Mouse (Mus musculus): ENCODE results near the gene Mettl27. TPM values are rescaled to one million over a fixed set of nuclear protein-coding genes. Genes with fewer than 3 reads are reported as not detected.

The Mettl27 gene
- polyA plus RNA-seq, 2 experiments, result 7.9 to 14.4 TPM

DNA sequence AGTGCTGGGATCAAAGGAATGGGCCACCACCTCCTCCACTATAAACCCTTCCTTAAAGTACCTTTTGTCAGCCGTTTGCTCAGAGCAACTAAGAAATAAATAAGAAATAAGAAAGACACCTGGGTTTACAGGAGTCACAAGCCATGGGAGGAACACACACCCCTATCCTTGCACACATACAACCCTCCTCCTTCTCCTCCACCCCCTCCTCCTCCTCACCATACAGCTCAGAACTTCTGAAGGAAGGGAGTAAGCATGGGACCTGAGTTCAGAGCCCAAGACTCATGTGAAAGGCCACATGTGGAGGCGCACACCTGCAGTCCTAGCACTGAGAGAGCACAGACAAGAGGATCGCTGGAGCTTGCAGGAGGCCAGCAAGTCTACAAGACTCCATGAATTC lies 18.8 kb upstream of the Mettl27 start:
- H3K27me3 ChIP-seq (ENCODE audit: control insufficient read depth, insufficient read depth, low read length), result no peaks in the 10 kb centered on the region
- peak overlapping the region; percentile 82 for H3K4me2 ChIP-seq (ENCODE audit: low read depth)
- H3K9me3 ChIP-seq (ENCODE audit: control insufficient read depth, low read length), result peaks cover 2% of the 10 kb centered on the region
- TF ChIP-seq EP300 (IDR thresholded peaks at IDR 0.05; ENCODE audit: low read depth) (no peak), CTCF (IDR thresholded peaks at IDR 0.05; ENCODE audit: low read depth) (no peak)
- peaks cover 21 to 29% of the 10 kb centered on the region in 2 experiments for H3K4me1 ChIP-seq (replicated peaks; ENCODE audit: control insufficient read depth in 2 of 2, insufficient read depth in 2 of 2, low read length in 1 of 2)
- peak overlapping the region; percentile 89 for H3K4me3 ChIP-seq (ENCODE audit: insufficient read depth in 1 of 2, low read depth in 2 of 2, low read length in 2 of 2)
- H3K27ac ChIP-seq, result peak overlapping the region; percentile 95
- ATAC-seq (ENCODE audit: insufficient read depth) (peak; percentile 50), DNase-seq (ENCODE audit: low read depth in 3 of 3, low spot score in 3 of 3) (no peak)
- 26% methylated on average over 3 of the region's 3 CpGs for WGBS (ENCODE audit: insufficient replicate concordance)
- H3K9ac ChIP-seq (replicated peaks), result peak overlapping the region; percentile 100
- H3K36me3 ChIP-seq (replicated peaks; ENCODE audit: control insufficient read depth, insufficient read depth, low read depth), result peaks cover 3% of the 10 kb centered on the region; the same call in 1 of the 2 replicates

DNA sequence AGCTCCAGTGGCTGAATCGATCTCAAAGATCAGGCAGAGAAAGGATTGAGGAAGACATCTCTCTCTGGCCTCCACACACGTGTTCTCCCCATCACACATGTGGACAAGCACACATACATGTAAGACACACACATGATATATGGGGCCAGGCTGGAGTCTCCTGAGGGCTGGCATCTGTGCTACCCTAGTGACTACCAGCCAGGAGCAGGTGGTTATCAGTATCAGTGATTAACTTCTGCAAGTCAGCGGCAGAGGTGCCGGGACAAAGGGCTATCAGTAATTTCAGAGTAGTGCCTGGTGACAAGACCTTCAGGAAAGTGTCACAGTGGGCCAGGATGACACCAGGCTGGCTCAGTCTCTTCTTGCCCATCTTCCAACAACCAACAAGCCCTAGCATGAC lies 18.4 kb upstream of the Mettl27 start:
- peaks cover 2% of the 10 kb centered on the region for H3K9me3 ChIP-seq (ENCODE audit: control insufficient read depth, low read length)
- peak overlapping the region; percentile 89 for H3K4me3 ChIP-seq (ENCODE audit: insufficient read depth in 1 of 2, low read depth in 2 of 2, low read length in 2 of 2)
- ATAC-seq (ENCODE audit: insufficient read depth), result peak; percentile 85
- peak overlapping the region; percentile 100 for H3K9ac ChIP-seq (replicated peaks)
- peaks cover 3% of the 10 kb centered on the region; the same call in 1 of the 2 replicates for H3K36me3 ChIP-seq (replicated peaks; ENCODE audit: control insufficient read depth, insufficient read depth, low read depth)
- H3K27me3 ChIP-seq (ENCODE audit: control insufficient read depth, insufficient read depth, low read length), result no peaks in the 10 kb centered on the region
- H3K27ac ChIP-seq, result peak overlapping the region; percentile 95
- 15% methylated on average over 4 of the region's 4 CpGs for WGBS (ENCODE audit: insufficient replicate concordance)
- DNase-seq (ENCODE audit: low read depth in 3 of 3, low spot score in 3 of 3), result peak; percentile 90 to 94 (median 92)
- H3K4me1 ChIP-seq (replicated peaks; ENCODE audit: control insufficient read depth in 2 of 2, insufficient read depth in 2 of 2, low read length in 1 of 2), result peaks cover 25 to 33% of the 10 kb centered on the region in 2 experiments
- peak; percentile 97 for TF ChIP-seq EP300 (IDR thresholded peaks at IDR 0.05; ENCODE audit: low read depth)
- no peak for TF ChIP-seq CTCF (IDR thresholded peaks at IDR 0.05; ENCODE audit: low read depth)
- peak overlapping the region; percentile 82 for H3K4me2 ChIP-seq (ENCODE audit: low read depth)

DNA sequence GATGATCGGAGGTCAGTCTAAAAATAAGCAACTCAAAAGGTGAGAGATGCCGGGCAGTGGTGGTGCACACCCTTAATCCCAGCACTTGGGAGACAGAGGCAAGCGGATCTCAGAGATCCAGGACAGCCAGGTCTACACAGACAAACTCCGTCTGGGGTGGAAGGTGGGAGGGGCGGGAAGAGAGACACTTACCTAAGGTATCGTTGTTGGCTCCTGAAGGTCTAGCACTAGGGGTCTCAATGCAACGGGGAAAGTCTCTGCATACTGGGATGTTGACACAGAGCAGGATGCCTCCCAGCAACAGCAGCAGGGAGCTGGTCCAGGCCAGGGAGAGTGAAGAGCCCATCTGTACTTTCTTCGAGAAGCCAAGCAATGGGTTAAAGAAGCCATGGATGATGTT lies 17.7 kb upstream of the Mettl27 start:
- 22% methylated on average over 8 of the region's 8 CpGs for WGBS (ENCODE audit: insufficient replicate concordance)
- Histone ChIP-seq H3K9me3 (ENCODE audit: control insufficient read depth, low read length) (peaks cover 2% of the 10 kb centered on the region), H3K4me2 (ENCODE audit: low read depth) (peak overlapping the region; percentile 82), H3K27ac (peak overlapping the region; percentile 95), H3K4me3 (ENCODE audit: insufficient read depth in 1 of 2, low read depth in 2 of 2, low read length in 2 of 2) (peak overlapping the region; percentile 89), H3K9ac (replicated peaks) (peak overlapping the region; percentile 100), H3K36me3 (replicated peaks; ENCODE audit: control insufficient read depth, insufficient read depth, low read depth) (peaks cover 3% of the 10 kb centered on the region; the same call in 1 of the 2 replicates), H3K27me3 (ENCODE audit: control insufficient read depth, insufficient read depth, low read length) (no peaks in the 10 kb centered on the region), H3K4me1 (replicated peaks; ENCODE audit: control insufficient read depth in 2 of 2, insufficient read depth in 2 of 2, low read length in 1 of 2) (peaks cover 29 to 37% of the 10 kb centered on the region in 2 experiments)
- no peak for ATAC-seq (ENCODE audit: insufficient read depth)
- no peak for DNase-seq (ENCODE audit: low read depth in 3 of 3, low spot score in 3 of 3)
- TF ChIP-seq CTCF (IDR thresholded peaks at IDR 0.05; ENCODE audit: low read depth) (no peak), EP300 (IDR thresholded peaks at IDR 0.05; ENCODE audit: low read depth) (no peak)

DNA sequence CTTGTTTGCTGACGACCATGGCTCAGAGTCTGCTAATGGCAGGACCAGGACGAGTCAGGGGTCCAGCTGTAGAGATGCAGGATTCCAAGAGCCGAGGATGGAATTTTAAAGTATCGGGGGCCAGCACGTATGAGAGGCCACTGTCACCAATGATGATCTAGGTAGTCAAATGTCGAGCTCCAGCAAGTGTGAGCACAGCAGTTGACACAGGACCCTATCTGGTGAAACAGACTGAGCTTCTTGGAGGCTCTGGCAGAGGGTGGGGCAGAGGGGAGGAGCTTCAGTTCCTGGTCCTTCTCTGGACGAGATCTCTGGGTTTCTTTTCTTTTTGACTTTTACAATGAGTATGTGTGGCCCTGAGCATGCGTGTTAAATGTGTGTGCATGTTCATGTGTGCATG lies 16.9 kb upstream of the Mettl27 start, which contains the start of gene Cldn13:
Gene Cldn13 (minus strand): TSS at position 216 of the 400 bp plus-strand sequence.
- DNase-seq (ENCODE audit: low read depth in 3 of 3, low spot score in 3 of 3) (peak; percentile 88 to 89 (median 89)), ATAC-seq (ENCODE audit: insufficient read depth) (peak; percentile 51)
- peak within 1 kb of the TSS; percentile 89 for H3K4me3 ChIP-seq (ENCODE audit: insufficient read depth in 1 of 2, low read depth in 2 of 2, low read length in 2 of 2)
- H3K4me1 ChIP-seq (replicated peaks; ENCODE audit: control insufficient read depth in 2 of 2, insufficient read depth in 2 of 2, low read length in 1 of 2), result peaks cover 37 to 45% of the 10 kb centered on the region in 2 experiments
- H3K27ac ChIP-seq, result peak within 1 kb of the TSS; percentile 95
- H3K9ac ChIP-seq (replicated peaks), result peak within 1 kb of the TSS; percentile 100
- TF ChIP-seq CTCF (IDR thresholded peaks at IDR 0.05; ENCODE audit: low read depth) (no peak), EP300 (IDR thresholded peaks at IDR 0.05; ENCODE audit: low read depth) (peak; percentile 69)
- H3K4me2 ChIP-seq (ENCODE audit: low read depth), result peak within 1 kb of the TSS; percentile 82
- H3K9me3 ChIP-seq (ENCODE audit: control insufficient read depth, low read length), result peaks cover 2% of the 10 kb centered on the region
- H3K27me3 ChIP-seq (ENCODE audit: control insufficient read depth, insufficient read depth, low read length), result no peaks in the 10 kb centered on the region
- 19% methylated on average over 8 of the region's 8 CpGs for WGBS (ENCODE audit: insufficient replicate concordance)
- H3K36me3 ChIP-seq (replicated peaks; ENCODE audit: control insufficient read depth, insufficient read depth, low read depth), result peaks cover 3% of the 10 kb centered on the region; the same call in 1 of the 2 replicates

DNA sequence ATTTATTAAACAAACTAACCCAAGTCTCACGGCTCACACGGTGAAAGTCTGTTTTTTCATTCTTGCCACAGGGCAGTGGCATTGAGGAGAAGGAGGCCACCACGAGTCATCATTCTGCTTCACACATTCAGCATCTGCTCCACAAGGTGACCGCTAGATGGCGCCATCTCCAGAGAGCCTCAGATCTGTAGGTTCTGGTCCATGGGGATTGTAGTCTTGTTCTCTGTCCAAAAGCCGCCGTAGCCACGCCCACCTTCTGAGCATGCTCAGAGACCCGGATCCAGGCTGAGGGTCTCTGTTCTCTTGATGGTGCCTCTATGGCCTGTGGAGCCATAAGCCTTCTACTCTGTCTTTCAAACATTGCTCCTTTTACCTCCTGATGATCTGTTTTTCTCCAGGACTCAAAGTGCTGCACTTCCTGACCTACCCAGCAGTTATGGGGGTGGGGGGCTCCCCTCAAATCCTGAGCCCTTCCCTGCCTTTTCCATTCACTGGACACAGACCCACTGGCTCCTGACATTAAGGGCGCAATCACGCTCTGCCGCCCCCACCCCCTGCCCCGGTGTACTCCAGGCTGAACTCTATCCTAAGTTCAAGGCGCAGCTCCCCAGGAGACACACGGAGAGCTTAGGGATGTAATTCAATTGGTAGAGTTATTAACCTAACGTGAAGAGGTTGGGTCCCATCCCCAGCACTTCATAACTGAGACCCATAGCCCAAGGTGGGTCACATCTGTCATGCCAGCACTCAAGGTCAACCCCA lies 13.9 kb upstream of the Mettl27 start:
- Histone ChIP-seq H3K36me3 (replicated peaks; ENCODE audit: control insufficient read depth, insufficient read depth, low read depth) (no peaks in the 10 kb centered on the region), H3K27me3 (ENCODE audit: control insufficient read depth, insufficient read depth, low read length) (no peaks in the 10 kb centered on the region), H3K9ac (replicated peaks) (peak overlapping the region; percentile 38), H3K27ac (peak overlapping the region; percentile 95), H3K9me3 (ENCODE audit: control insufficient read depth, low read length) (peaks cover 2% of the 10 kb centered on the region), H3K4me1 (replicated peaks; ENCODE audit: control insufficient read depth in 2 of 2, insufficient read depth in 2 of 2, low read length in 1 of 2) (peaks cover 49 to 53% of the 10 kb centered on the region in 2 experiments), H3K4me3 (ENCODE audit: insufficient read depth in 1 of 2, low read depth in 2 of 2, low read length in 2 of 2) (peak overlapping the region in 1 of 2 experiments; percentile 13; a peak in 1 of 4 replicates), H3K4me2 (ENCODE audit: low read depth) (peak overlapping the region; percentile 62)
- DNase-seq (ENCODE audit: low read depth in 3 of 3, low spot score in 3 of 3) (peak; percentile 88 to 90 (median 89)), ATAC-seq (ENCODE audit: insufficient read depth) (no peak)
- 39% methylated on average over 16 of the region's 16 CpGs for WGBS (ENCODE audit: insufficient replicate concordance)
- TF ChIP-seq EP300 (IDR thresholded peaks at IDR 0.05; ENCODE audit: low read depth) (0 out of 2 replicates have a peak, but pooled peaks have one; percentile 21), CTCF (IDR thresholded peaks at IDR 0.05; ENCODE audit: low read depth) (peak; percentile 99)

Data from liver, embryonic 14.5 days (tissue).